Mouse (Mus musculus) MEL (cell line): ENCODE measurements around the gene Gm10401. TPM values are rescaled to one million over a fixed set of nuclear protein-coding genes. Genes with fewer than 3 reads are reported as not detected.

Experiments
- DNase-seq: peaks from one replicate; pipeline ENCODE4 v3.0.0; 2011; ENCODE audit warnings: low read depth, low spot score
- H3K27ac ChIP-seq: 2 replicates; pipeline ENCODE4 v1.5.1; 2012; ENCODE audit warnings: low read depth, mild to moderate bottlenecking, control low read depth, low read length, moderate library complexity; ENCODE audit not compliant: control insufficient read depth
- H3K27me3 ChIP-seq, 2 experiments: fragments of 150-350 bp in 1 of 2; sonication (generic) in 1 of 2; 2 replicates each; pipeline ENCODE4 v1.6.1; 2012; ENCODE audit warnings: low read length in 2 of 2, mild to moderate bottlenecking in 2 of 2, improper control_type of control experiment in 1 of 2, moderate library complexity in 1 of 2; ENCODE audit not compliant: insufficient read depth in 2 of 2, control insufficient read depth in 1 of 2
- H3K36me3 ChIP-seq, 2 experiments: 2 replicates each; pipeline ENCODE4 v1.6.1; 2012 to 2014; ENCODE audit warnings: low read length in 2 of 2, improper control_type of control experiment in 1 of 2, inconsistent platforms in 1 of 2, mild to moderate bottlenecking in 1 of 2; ENCODE audit not compliant: insufficient read depth in 2 of 2, control insufficient read depth in 1 of 2
- H3K4me1 ChIP-seq, 2 experiments: fragments of 150-350 bp in 1 of 2; sonication (generic) in 1 of 2; 2 replicates each; pipeline ENCODE4 v1.6.1; 2012; ENCODE audit warnings: low read length in 2 of 2, improper control_type of control experiment in 1 of 2, mild to moderate bottlenecking in 1 of 2; ENCODE audit not compliant: insufficient read depth in 2 of 2, control insufficient read depth in 1 of 2
- H3K4me3 ChIP-seq, 2 experiments: fragments of 150-350 bp in 1 of 2; sonication (generic) in 1 of 2; 2 replicates each; pipeline ENCODE4 v1.5.1; 2012; ENCODE audit warnings: low read depth in 2 of 2, low read length in 2 of 2, mild to moderate bottlenecking in 2 of 2, moderate library complexity in 2 of 2, control low read depth in 1 of 2, improper control_type of control experiment in 1 of 2; ENCODE audit not compliant: control insufficient read depth in 1 of 2, insufficient read depth in 1 of 2
- H3K79me2 ChIP-seq: 2 replicates; pipeline ENCODE4 v1.6.1; 2012; ENCODE audit warnings: mild to moderate bottlenecking, low read length, moderate library complexity; ENCODE audit not compliant: control insufficient read depth, poor library complexity, insufficient read depth
- H3K9ac ChIP-seq: 2 replicates; pipeline ENCODE4 v1.6.1; 2012; ENCODE audit warnings: low read depth, mild to moderate bottlenecking, control low read depth, low read length, moderate library complexity; ENCODE audit not compliant: control insufficient read depth, poor library complexity, severe bottlenecking
- H3K9me3 ChIP-seq: fragments of 150-350 bp; sonication (generic); replicated peaks from 2 replicates; pipeline ENCODE4 v1.6.1; 2012; ENCODE audit warnings: mild to moderate bottlenecking, low read length, improper control_type of control experiment, moderate library complexity; ENCODE audit not compliant: insufficient read depth
- CHD2 ChIP-seq: IDR thresholded peaks from 2 replicates; pipeline ENCODE4 v1.6.1; 2011; ENCODE audit warnings: low read length, improper control_type of control experiment
- CTCF ChIP-seq, 3 experiments: IDR thresholded peaks in 2 of 3; conservative IDR thresholded peaks in 1 of 3; 2 replicates each; pipeline ENCODE4 v1.5.1; 2011 to 2012; ENCODE audit warnings: low read length in 3 of 3, low read depth in 2 of 3, mild to moderate bottlenecking in 2 of 3, improper control_type of control experiment in 1 of 3, inconsistent platforms in 1 of 3, mixed read lengths in 1 of 3, moderate library complexity in 1 of 3; ENCODE audit not compliant: control insufficient read depth in 1 of 3, insufficient read depth in 1 of 3, poor library complexity in 1 of 3, severe bottlenecking in 1 of 3
- E2F4 ChIP-seq: IDR thresholded peaks from 2 replicates; pipeline ENCODE4 v1.6.1; 2011; ENCODE audit warnings: low read depth, low read length, improper control_type of control experiment, borderline replicate concordance
- EP300 ChIP-seq, 2 experiments: IDR thresholded peaks; 2 replicates each; pipeline ENCODE4 v1.6.1; 2011; ENCODE audit warnings: improper control_type of control experiment in 2 of 2, low read length in 2 of 2, low read depth in 1 of 2, mild to moderate bottlenecking in 1 of 2
- ETS1 ChIP-seq: IDR thresholded peaks from 2 replicates; pipeline ENCODE4 v1.6.1; 2012; ENCODE audit warnings: low read depth, mild to moderate bottlenecking, inconsistent platforms, low read length, improper control_type of control experiment, moderate library complexity
- GABPA ChIP-seq: IDR thresholded peaks from 2 replicates; pipeline ENCODE4 v1.6.1; 2012; ENCODE audit warnings: low read depth, mild to moderate bottlenecking, inconsistent platforms, low read length, improper control_type of control experiment, moderate library complexity
- GATA1 ChIP-seq: IDR thresholded peaks from 2 replicates; pipeline ENCODE4 v1.6.1; 2011; ENCODE audit warnings: low read depth, low read length, improper control_type of control experiment
- HCFC1 ChIP-seq: IDR thresholded peaks from 2 replicates; pipeline ENCODE4 v1.6.1; 2012; ENCODE audit warnings: low read depth, mild to moderate bottlenecking, inconsistent platforms, low read length, improper control_type of control experiment, moderate library complexity
- JUND ChIP-seq: IDR thresholded peaks from 2 replicates; pipeline ENCODE4 v1.6.1; 2011; ENCODE audit warnings: low read depth, mild to moderate bottlenecking, improper control_type of control experiment, low read length
- MAZ ChIP-seq: IDR thresholded peaks from 2 replicates; pipeline ENCODE4 v1.6.1; 2012; ENCODE audit warnings: low read depth, mild to moderate bottlenecking, inconsistent platforms, low read length, improper control_type of control experiment
- MXI1 ChIP-seq: IDR thresholded peaks from 2 replicates; pipeline ENCODE4 v1.6.1; 2011; ENCODE audit warnings: mild to moderate bottlenecking, low read depth, low read length, improper control_type of control experiment
- MYC ChIP-seq: IDR thresholded peaks from 2 replicates; pipeline ENCODE4 v1.6.1; 2011; ENCODE audit warnings: low read depth, mild to moderate bottlenecking, low read length, improper control_type of control experiment, moderate library complexity
- NRF1 ChIP-seq: IDR thresholded peaks from 2 replicates; pipeline ENCODE4 v1.6.1; 2014; ENCODE audit warnings: low read depth, mild to moderate bottlenecking, inconsistent platforms, low read length, improper control_type of control experiment, moderate library complexity; ENCODE audit not compliant: poor library complexity, insufficient read depth, severe bottlenecking
- RAD21 ChIP-seq: IDR thresholded peaks from 2 replicates; pipeline ENCODE4 v1.6.1; 2011; ENCODE audit warnings: mild to moderate bottlenecking, low read depth, low read length, improper control_type of control experiment
- RCOR1 ChIP-seq: IDR thresholded peaks from 2 replicates; pipeline ENCODE4 v1.6.1; 2012; ENCODE audit warnings: low read depth, mild to moderate bottlenecking, inconsistent platforms, low read length, improper control_type of control experiment
- SIN3A ChIP-seq: IDR thresholded peaks from 2 replicates; pipeline ENCODE4 v1.6.1; 2012; ENCODE audit warnings: low read length, improper control_type of control experiment, inconsistent platforms
- SMC3 ChIP-seq: IDR thresholded peaks from 2 replicates; pipeline ENCODE4 v1.6.1; 2011; ENCODE audit warnings: low read depth, low read length, improper control_type of control experiment
- TAL1 ChIP-seq: IDR thresholded peaks from 2 replicates; pipeline ENCODE4 v1.6.1; 2012; ENCODE audit warnings: mild to moderate bottlenecking, inconsistent platforms, low read length, moderate library complexity, mixed read lengths
- TBP ChIP-seq: IDR thresholded peaks from 2 replicates; pipeline ENCODE4 v1.8.0; 2011; ENCODE audit warnings: low read depth, low read length, improper control_type of control experiment
- TCF12 ChIP-seq: IDR thresholded peaks from 2 replicates; pipeline ENCODE4 v1.6.1; 2014; ENCODE audit warnings: low read depth, mild to moderate bottlenecking, inconsistent platforms, low read length, improper control_type of control experiment, moderate library complexity
- USF2 ChIP-seq, 2 experiments: IDR thresholded peaks; 2 replicates each; pipeline ENCODE4 v1.6.1; 2011 to 2012; ENCODE audit warnings: improper control_type of control experiment in 2 of 2, low read length in 2 of 2, borderline replicate concordance in 1 of 2, inconsistent platforms in 1 of 2, low read depth in 1 of 2, mild to moderate bottlenecking in 1 of 2; ENCODE audit not compliant: insufficient read depth in 1 of 2
- ZC3H11A ChIP-seq: IDR thresholded peaks from 2 replicates; pipeline ENCODE4 v1.6.1; 2012; ENCODE audit warnings: low read depth, mild to moderate bottlenecking, inconsistent platforms, low read length, improper control_type of control experiment
- ZKSCAN1 ChIP-seq: IDR thresholded peaks from 2 replicates; pipeline ENCODE4 v1.6.1; 2012; ENCODE audit warnings: low read depth, mild to moderate bottlenecking, inconsistent platforms, low read length, improper control_type of control experiment, moderate library complexity
- ZNF384 ChIP-seq: IDR thresholded peaks from 2 replicates; pipeline ENCODE4 v1.6.1; 2012; ENCODE audit warnings: low read depth, mild to moderate bottlenecking, inconsistent platforms, low read length, improper control_type of control experiment
- polyA plus RNA-seq, 2 experiments: library from polyadenylated mRNA; stranded (reverse) in 1 of 2; unstranded in 1 of 2; fragments of >175 nt in 1 of 2; fragments of >200 nt in 1 of 2; gene quantifications; 2 replicates each; pipeline versions ENCODE4 v1.2.1 to v1.2.4; 2012; ENCODE audit warnings: low replicate concordance in 2 of 2, low read depth in 1 of 2; ENCODE audit not compliant: insufficient read length in 2 of 2, insufficient read depth in 1 of 2, missing spikeins in 1 of 2
- total RNA-seq: library from RNA; depleted of rRNA; stranded (reverse); fragments of 300-350 nt; gene quantifications from 2 replicates; pipeline ENCODE4 v1.2.3, GENCODE M21; 2012

Gene Gm10401
- total and polyA plus RNA-seq, 3 experiments, result 0.56 to 3.5 TPM; not detected in 1

DNA sequence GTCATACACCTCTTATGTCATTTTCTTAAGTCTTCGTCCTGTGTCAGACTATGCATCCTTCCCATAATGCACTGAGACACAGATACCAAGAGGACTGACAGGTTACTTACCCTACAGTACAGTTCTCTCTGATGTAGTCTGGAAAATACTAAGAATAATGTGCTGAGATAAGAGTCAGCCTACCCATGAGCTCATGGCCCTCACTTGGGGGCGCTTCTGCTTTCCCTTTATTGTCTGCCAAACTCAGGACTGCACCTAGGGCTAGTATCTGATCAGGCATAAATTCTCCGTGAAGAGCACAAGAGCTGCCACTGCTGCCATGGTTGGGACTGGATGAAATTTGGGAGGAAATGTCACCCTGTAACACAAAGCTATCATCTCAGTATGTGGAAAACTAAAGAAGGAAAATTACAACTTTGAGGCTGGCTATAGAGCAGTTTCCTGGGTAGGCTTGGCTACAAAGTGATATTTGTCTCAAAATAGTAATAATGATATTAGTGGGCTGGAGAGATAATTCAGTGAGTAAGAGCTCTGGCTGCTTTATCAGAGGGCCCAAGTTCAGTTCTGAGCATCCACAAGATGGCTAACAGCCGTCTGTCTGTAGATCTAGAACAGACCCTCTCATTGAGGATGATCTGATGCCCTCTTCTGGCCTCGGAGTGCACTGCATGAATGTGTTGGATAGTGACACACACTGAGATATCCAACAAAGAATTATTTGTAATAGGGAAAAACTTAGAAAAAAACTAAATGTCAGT, 21.8 kb downstream of the Gm10401 start:
- DNase-seq, result peak; percentile 90
- peak; percentile 94 for TF ChIP-seq ZC3H11A
- peak; percentile 50; the same call in 1 of the 2 replicates for TF ChIP-seq MAZ
- TF ChIP-seq TBP, result 0 out of 2 replicates have a peak, but pooled peaks have one; percentile 6
- TF ChIP-seq TCF12, result peak; percentile 68; the same call in 1 of the 2 replicates
- peak; percentile 72 for TF ChIP-seq GATA1
- peak; percentile 56; the same call in 1 of the 2 replicates for TF ChIP-seq RCOR1
- peak; percentile 83 for TF ChIP-seq RAD21
- TF ChIP-seq ZNF384, result no peak
- TF ChIP-seq MXI1, result peak; percentile 11; the same call in 1 of the 2 replicates
- TF ChIP-seq ZKSCAN1, result no peak
- TF ChIP-seq GABPA, result 0 out of 2 replicates have a peak, but pooled peaks have one; percentile 32
- no peak for TF ChIP-seq USF2 (IDR thresholded peaks at IDR 0.05; ENCODE audit: borderline replicate concordance in 1 of 2, insufficient read depth in 1 of 2, low read depth in 1 of 2, low read length in 2 of 2)
- 0 out of 2 replicates have a peak, but pooled peaks have one; percentile 15 for TF ChIP-seq NRF1
- no peak for TF ChIP-seq CHD2
- peak; percentile 93 for TF ChIP-seq SMC3
- TF ChIP-seq TAL1, result peak; percentile 18; the same call in 1 of the 2 replicates
- peak; percentile 72 to 89 (median 79) for TF ChIP-seq CTCF (IDR thresholded peaks at IDR 0.05 in 2 of 3, conservative IDR thresholded peaks at IDR 0.05 in 1 of 3; ENCODE audit: control insufficient read depth in 1 of 3, insufficient read depth in 1 of 3, low read depth in 2 of 3, low read length in 3 of 3, poor library complexity in 1 of 3, severe bottlenecking in 1 of 3)
- no peak for TF ChIP-seq HCFC1
- no peak for TF ChIP-seq MYC
- TF ChIP-seq SIN3A, result peak; percentile 67
- no peak for TF ChIP-seq E2F4
- peak; percentile 33 to 53; a peak in 2 of 4 replicates for TF ChIP-seq EP300 (IDR thresholded peaks at IDR 0.05; ENCODE audit: low read depth in 1 of 2, low read length in 2 of 2)
- TF ChIP-seq JUND, result no peak
- peak; percentile 75 for TF ChIP-seq ETS1
- H3K36me3 ChIP-seq, result peaks cover 0 to 43% of the 10 kb centered on the region in 2 experiments; a peak in 3 of 4 replicates
- peak overlapping the region; percentile 83 for H3K27ac ChIP-seq
- H3K4me1 ChIP-seq, result peaks cover 16 to 41% of the 10 kb centered on the region in 2 experiments
- H3K4me3 ChIP-seq, result no peak overlapping the region
- H3K9ac ChIP-seq, result peak overlapping the region; percentile 8; the same call in 1 of the 2 replicates
- no peaks in the 10 kb centered on the region for H3K27me3 ChIP-seq
- no peaks in the 10 kb centered on the region for H3K9me3 ChIP-seq
- peaks cover 8% of the 10 kb centered on the region for H3K79me2 ChIP-seq
